Mouse (Mus musculus) layer of hippocampus, adult 11-12 months (tissue): ENCODE data around the gene B430218F22Rik.
"Not testable (repeated sequence)": the region's sequence is repeated elsewhere in the genome, so short reads cannot be mapped to it uniquely, and the experiment has no call there.

Experiments used
- DNase-seq: peaks from one replicate; pipeline ENCODE4 v3.0.0; 2022; ENCODE audit warnings: low spot score

B430218F22Rik gene

DNA sequence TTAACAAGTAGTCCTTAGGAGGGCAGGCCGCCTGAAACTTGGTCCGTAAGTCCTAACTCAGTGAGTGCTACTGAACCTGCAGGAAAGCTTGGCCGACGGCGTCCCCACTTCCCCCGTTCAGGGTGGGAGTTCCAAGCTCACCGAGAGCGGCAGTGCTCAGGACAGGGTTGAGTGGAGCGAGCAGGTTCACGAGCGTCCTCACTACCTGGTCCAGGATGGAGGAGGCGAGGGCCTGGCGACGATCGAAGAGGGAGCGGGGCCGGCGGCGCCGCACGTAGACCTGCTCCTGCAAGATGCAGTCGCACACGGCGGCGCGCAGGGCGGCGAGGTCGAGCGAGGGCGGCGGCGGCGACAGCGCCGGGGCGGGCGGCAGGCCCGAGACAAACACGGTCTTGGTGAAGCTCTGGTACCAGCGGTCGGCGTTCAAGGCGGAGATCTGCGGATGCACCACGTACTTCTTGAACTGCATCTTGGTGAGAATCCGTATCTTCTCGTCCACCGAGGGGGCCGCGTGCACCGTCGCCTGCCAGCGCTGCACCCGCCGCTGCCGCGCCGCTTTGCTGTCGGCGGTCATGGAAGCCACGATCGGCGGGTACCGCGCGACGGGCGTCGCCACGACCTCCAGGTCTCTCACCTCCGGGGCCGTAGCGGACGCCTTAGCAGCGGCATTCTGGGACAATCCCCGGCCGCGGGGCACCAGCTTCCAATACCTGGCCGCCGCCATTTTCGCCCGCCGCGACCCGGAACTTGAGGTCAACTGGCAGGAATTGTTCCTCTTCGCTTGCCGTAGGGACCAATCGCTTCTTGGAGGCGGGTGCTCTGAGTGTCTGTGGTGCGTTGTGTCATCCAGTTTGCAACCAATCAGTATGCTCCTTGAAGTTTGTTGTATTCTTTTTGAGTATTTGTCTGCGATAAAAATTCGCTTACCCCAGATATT is at the start of gene B430218F22Rik, which contains the start of gene Mrps30:
Gene B430218F22Rik, plus strand, starts transcription at position 120 of the 937 bp plus-strand sequence.
Gene Mrps30, minus strand, starts transcription at position 742 of the 937 bp plus-strand sequence.
- peak; percentile 95 for DNase-seq

DNA sequence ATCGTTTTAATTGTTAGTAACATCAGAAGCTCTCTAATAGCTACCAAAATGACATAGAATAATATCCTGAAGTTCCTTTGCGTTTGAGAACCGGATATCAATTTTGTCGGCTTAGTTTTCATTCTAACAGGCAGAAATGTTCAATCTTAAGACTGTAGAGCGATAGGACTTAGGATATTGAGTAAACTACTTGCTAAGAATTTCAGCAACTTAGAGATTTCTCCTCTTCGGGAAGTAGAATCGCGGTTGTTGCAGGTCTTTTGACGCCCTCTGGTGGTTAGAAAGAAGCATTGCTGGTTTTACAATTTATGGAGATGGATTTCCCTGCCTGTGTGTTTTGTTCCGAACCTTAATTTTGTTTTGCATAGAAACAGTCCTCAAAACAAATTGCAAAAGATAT is 36.2 kb upstream of the B430218F22Rik start:
- no peak for DNase-seq

DNA sequence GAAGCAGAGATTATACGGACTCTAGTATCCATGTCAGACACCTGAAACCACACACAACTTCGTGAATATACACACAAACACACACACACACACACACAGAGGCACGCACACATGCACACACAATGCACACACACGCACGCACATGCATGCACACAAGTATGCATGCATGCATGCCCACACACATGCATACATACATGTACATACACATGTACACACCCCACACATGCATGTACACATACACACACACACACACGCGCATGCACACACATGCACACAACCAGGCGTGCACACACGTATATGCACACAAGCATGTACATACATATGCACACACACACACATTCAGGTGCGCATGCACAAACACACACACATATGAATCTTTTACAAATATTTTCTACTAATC is 35.6 kb upstream of the B430218F22Rik start:
- no peak for DNase-seq

DNA sequence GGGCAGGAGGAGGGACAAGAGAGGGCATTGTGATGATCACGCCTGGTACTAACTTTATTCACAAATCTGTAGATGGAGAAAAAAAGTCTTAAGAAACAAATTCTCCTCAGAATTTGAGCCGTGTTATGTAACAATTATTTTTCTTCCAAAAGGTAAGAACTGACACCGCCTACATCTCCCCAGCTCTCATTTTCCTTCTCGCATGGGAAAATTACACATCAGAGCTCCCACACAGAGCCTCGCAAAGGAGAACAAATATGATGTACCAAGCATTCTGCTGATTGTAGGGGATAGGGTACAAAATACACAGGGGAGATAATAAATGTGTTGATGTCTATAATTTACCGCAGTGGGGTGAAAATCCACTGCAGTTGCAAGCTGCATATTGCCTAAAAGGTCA is 23.1 kb upstream of the B430218F22Rik start:
- DNase-seq: peak; percentile 11

DNA sequence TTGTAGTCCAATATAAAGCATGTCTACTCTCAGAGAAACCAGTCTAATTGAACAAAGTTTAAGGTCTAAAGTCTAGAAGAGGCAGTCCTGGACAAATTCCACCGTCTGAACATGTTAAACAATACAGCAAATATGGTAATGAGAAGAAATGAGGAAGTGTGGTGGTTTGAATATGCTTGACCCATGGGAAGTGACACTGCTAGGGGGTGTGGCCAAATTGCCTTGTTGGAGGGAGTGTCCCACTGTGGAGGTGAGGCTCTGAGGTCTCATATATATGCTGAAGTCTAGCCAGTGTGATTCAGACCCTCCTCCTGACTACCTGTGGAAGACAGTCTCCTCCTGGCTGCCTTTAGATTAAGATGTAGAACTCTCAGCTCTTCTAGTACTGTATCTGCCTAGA is 20.7 kb upstream of the B430218F22Rik start:
- no peak for DNase-seq

DNA sequence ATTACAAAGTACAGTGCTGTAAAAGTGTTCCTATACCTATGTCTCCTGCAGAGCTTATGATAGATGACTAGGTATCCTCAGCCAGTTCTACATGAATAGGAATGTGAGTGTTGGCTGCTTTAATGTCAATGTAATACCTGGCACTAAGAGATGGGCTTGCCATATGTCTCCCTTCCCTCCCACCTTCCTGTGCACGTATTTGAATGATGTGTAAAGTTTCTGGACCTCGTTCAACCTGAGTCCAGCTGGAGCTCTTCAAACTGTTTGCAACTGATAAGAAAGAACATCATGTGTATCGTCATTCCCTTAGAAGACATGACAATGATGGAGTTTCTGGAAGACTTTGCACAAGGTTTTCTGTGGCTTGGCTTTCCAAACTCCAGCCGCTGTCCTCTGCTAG is 13.6 kb upstream of the B430218F22Rik start:
- DNase-seq: no peak

DNA sequence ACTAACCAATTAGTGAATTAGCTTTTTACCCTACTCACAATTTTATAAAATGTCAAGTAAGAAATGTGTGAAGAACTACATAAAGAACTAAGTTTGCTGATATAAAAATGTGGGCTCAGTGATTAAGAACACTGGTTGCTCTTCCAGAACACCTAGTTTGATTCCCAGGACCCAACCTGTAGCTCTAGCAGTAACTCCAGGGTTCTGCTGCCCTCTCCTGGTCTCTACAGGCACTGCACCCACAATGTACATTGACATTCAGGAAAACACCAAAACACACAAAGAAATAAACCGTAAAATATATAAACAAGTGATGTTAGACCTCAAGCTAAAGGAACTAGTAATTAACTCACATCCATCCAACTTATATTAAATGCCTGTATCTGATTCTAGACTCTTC is 7.3 kb upstream of the B430218F22Rik start:
- peak; percentile 71 for DNase-seq

DNA sequence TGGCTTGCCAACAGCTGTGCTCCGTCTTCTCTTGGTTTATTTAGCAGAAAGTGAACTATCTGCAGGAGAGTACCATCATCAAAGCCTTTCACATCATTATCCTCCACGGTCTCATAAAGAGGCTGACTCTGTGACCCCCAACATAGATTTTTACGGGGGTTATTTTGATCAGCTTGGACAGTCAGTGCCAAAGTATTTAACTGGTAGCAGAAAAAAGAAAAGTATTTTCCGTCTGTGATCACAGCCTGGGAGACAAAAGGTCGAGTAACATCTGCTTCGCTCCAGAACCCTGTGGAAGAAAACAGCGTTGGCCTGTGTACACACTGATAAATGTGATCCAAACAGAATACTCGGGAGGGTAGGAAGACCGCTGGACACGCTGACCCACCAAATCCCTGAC is 6.0 kb upstream of the B430218F22Rik start:
- DNase-seq: no peak

DNA sequence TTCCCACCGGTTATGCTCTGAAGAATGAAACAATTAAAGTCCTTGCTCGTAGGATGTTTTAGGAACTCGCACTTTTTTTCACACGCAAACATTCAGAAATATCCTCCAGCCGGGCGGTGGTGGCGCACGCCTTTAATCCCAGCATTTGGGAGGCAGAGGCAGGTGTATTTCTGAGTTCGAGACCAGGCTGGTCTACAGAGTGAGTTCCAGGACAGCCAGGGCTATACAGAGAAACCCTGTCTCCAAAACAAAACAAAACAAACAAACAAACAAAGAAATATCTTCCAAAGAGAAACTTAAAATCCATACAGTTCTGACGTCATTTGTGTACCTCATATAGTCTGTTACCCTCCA is 995 bp downstream of the B430218F22Rik start:
- DNase-seq: not testable (repeated sequence)

DNA sequence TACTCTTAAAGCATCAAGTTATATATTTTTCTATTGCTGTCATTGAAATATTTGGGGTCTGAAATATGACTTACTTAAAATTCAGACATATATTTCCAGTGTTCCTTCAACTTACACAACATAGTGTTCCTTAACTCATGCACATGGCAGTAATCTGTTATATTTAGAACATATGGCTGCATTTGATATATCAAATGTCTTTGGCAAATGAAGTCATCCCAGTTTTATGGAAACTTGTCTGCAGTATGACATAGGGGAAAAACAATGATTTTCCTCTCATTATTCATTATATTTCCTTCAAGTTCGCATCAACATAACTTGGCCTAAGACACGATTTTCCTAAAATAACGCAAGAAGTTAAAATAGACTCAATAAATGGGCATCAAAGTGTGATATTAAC is 9.4 kb downstream of the B430218F22Rik start:
- no peak for DNase-seq

DNA sequence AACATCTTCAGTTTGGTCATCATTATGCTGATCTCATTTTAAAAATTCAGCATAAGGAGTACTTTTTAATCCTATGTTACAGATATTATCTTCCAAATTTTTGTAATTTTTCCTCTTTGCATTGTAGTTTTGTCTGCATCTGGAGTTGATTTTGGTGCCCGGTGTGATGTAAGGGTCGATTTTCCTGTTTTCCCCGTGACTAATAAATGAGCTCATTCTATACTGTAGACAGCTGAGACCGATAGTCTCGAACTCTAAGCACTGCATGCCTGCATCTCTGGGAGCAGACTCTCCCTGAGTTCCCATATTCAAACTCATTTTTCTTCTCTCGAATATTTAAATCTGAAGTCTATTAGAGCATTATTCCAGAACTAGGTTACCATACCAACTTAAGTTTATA is 13.9 kb downstream of the B430218F22Rik start:
- no peak for DNase-seq

DNA sequence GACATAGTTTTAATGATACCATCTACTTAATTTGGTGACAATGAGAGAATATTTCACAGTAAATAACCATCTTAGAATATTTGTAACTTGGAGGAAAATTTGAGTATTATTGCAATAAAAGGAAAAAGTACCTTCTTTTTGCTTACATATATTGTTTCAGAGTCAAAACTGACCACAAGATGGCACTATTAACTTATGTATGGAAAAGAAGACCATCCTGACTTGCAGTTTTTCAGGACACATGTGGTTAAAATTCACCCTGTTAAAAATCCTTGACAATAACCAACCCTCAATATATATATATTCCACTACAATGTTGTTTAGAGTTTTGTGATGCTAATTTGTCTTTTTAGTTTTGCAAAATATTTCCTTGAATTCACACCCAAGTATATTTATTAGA is 17.1 kb downstream of the B430218F22Rik start:
- DNase-seq: no peak

DNA sequence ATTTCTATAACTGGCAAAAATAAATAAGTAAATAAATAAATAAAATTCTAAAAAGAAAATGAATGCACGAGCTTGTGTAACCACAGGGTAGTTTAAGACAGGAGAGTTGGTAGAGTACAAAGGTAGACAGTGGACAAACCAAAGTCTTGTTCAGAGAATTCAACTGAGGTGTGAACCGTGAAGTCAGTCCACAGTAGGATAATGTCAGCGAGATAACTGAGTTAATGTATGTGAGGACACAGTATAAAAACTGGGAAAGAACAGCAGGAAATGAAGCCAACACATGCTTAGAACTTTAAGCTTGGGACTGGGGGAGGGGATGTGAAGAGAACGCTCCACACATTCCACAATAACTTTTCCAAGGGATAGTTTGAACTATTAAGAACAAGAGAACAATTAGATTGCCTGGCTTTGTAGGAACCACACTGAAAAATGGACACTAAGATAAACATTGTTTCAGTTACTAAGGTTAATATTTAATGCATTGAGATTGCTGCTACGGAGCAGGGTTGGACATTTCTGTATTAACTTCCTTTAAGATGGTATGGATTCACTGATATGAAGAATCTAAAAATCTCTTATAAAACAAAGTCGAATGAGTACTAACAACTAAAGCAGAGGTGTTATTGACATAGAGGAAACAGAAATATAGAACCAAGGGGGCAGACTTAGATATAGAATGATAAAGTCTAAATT is 25.0 kb downstream of the B430218F22Rik start:
- no peak for DNase-seq

DNA sequence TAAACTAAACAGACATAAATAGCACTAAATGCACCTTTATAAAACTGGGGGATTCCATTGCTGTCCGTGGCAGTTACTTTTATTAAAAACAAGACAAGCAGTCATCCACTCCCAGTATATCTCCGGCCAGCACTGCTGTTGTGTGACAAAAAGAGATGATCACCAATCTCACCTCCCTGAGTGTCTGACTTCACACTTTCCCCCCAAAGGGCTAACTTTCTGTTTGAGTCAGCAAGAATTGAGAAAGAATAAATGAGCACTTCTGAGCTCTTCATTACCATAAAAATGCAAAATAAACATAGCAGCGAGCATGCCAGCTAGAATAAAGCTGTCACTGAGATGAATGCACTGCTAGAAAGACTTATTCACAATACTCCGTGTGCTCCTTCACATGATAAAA is 31.7 kb downstream of the B430218F22Rik start:
- DNase-seq: no peak

DNA sequence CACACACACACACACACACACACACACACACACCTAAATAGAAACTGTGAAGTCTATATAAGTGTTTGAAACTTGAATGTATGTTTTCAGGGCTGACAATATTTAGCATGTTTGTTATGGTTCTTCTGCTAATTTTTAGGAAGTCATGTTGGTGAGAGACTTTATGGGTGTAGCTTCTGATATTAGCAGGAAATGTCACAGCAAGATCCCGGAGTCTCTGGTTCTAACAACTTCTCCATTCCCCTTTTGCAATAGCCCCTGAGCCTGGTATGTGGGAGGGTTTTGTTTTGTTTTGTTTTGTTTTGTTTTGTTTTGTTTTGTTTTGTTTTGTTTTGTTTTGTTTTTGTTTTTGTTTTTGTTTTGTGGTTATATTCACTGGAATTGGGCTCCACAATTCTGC is 34.0 kb downstream of the B430218F22Rik start:
- DNase-seq: no peak

DNA sequence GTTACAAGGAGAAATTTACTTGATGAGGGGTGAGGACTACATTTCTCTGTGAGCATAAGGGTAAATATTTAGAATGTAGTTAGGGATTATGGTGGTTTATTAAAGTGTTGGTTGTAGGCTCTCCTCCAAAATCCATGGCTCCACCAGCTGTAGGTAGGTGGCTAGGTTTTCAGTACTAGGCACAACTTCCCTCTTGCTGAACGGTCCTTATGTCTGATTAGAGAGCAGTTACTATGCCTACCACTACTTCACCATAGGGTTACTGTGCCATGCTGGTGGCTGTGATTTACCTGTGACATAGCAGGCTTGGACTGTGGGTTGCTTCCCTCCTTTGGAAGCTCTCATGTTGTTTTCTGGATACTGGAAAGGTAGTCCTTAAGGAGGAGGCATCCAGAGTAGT is 34.4 kb downstream of the B430218F22Rik start:
- DNase-seq: no peak
